Mouse (Mus musculus) stomach, postnatal 0 days (tissue): ENCODE measurements around the gene Klf15. TPM values are rescaled to one million over a fixed set of nuclear protein-coding genes. Genes with fewer than 3 reads are reported as not detected.
A peak's percentile ranks its signal among the peaks of the same experiment; 100 is the strongest.

ENCODE experiments used
- ATAC-seq: fragments of 200-750 bp; cut with Nextera tagmentation; 2 replicates; pipeline ENCODE4 v1.8.0; 2017; ENCODE audit not compliant: low FRiP score, low TSS enrichment
- DNase-seq: peaks from one replicate; pipeline ENCODE4 v3.0.0-alpha.2; 2016; ENCODE audit warnings: low spot score
- H3K27ac ChIP-seq: fragments of 300-500 bp; sonication (generic); replicated peaks from 2 replicates; pipeline ENCODE4 v1.5.1; 2014; ENCODE audit warnings: mild to moderate bottlenecking, control low read depth
- H3K27me3 ChIP-seq: fragments of 300-500 bp; sonication (generic); 2 replicates; pipeline ENCODE4 v1.6.1; 2014; ENCODE audit warnings: low read length; ENCODE audit not compliant: control insufficient read depth, insufficient read depth
- H3K36me3 ChIP-seq: fragments of 300-500 bp; sonication (generic); 2 replicates; pipeline ENCODE4 v1.6.1; 2014; ENCODE audit warnings: low read length, mixed read lengths; ENCODE audit not compliant: control insufficient read depth, insufficient read depth
- H3K4me1 ChIP-seq: fragments of 300-500 bp; sonication (generic); replicated peaks from 2 replicates; pipeline ENCODE4 v1.6.1; 2014; ENCODE audit warnings: antibody characterized with exemption; ENCODE audit not compliant: control insufficient read depth, insufficient read depth
- H3K4me2 ChIP-seq: fragments of 300-500 bp; sonication (generic); replicated peaks from 2 replicates; pipeline ENCODE4 v1.6.1; 2014; ENCODE audit warnings: low read depth, mild to moderate bottlenecking, control low read depth, moderate library complexity
- H3K4me3 ChIP-seq: fragments of 300-500 bp; sonication (generic); 2 replicates; pipeline ENCODE4 v1.5.1; 2014; ENCODE audit warnings: low read depth, low read length, control low read depth
- H3K9ac ChIP-seq: fragments of 300-500 bp; sonication (generic); 2 replicates; pipeline ENCODE4 v1.6.1; 2014; ENCODE audit warnings: mild to moderate bottlenecking, low read length, control low read depth, mixed read lengths
- H3K9me3 ChIP-seq: fragments of 300-500 bp; sonication (generic); 2 replicates; pipeline ENCODE4 v1.6.1; 2016; ENCODE audit warnings: low read length; ENCODE audit not compliant: control insufficient read depth
- CTCF ChIP-seq: IDR thresholded peaks from 2 replicates; pipeline ENCODE4 v1.5.1; 2016; ENCODE audit warnings: antibody characterized with exemption, low read depth, mild to moderate bottlenecking, moderate library complexity
- EP300 ChIP-seq: optimal IDR thresholded peaks from 2 replicates; pipeline ENCODE3; 2016; ENCODE audit warnings: antibody characterized with exemption
- WGBS: fragments of 180-500 bp; shearing (Covaris S2); extraction: QIAGEN DNeasy Blood & Tissue Kit; methylation state at CpG from one replicate; pipeline ENCODE4 v1.1.7; 2014; 5-methylcytosine and 5-hydroxymethylcytosine counted together
- polyA plus RNA-seq: library from polyadenylated mRNA; unstranded; fragments of >200 nt; fragmentation: Nextera tagmentation; extraction: Ambion mirVana; gene quantifications from 2 replicates; pipeline ENCODE4 v1.2.1, GENCODE M21; 2015

The Klf15 gene
- polyA plus RNA-seq, 1 experiment from 2014 or later = 4.1 TPM

GRCm38 (mm10) chr6:90475176-90475853 lies 12.9 kb downstream of the Klf15 start:
- WGBS = 83% methylated on average over 4 of the region's 4 CpGs
- H3K9me3 ChIP-seq = no peaks in the 10 kb centered on the region
- peaks cover 6% of the 10 kb centered on the region for H3K4me1 ChIP-seq
- H3K27me3 ChIP-seq = no peaks in the 10 kb centered on the region
- TF ChIP-seq EP300 (no peak), CTCF (no peak)
- ATAC-seq (no peak), DNase-seq (no peak)
- H3K4me3 ChIP-seq = no peak overlapping the region
- H3K36me3 ChIP-seq = no peaks in the 10 kb centered on the region
- H3K9ac ChIP-seq = no peak overlapping the region
- H3K27ac ChIP-seq = no peak overlapping the region
- H3K4me2 ChIP-seq = no peak overlapping the region

- Histone ChIP-seq H3K9me3 (no peaks in the 10 kb centered on the region), H3K4me3 (no peak overlapping the region), H3K36me3 (no peaks in the 10 kb centered on the region), H3K27me3 (no peaks in the 10 kb centered on the region), H3K9ac (no peak overlapping the region), H3K4me2 (no peak overlapping the region), H3K4me1 (peaks cover 5% of the 10 kb centered on the region), H3K27ac (no peak overlapping the region)
- TF ChIP-seq CTCF (no peak), EP300 (no peak)
- WGBS = 77% methylated on average over 3 of the region's 3 CpGs
- DNase-seq (no peak), ATAC-seq (no peak)
These were observed 13.5 kb downstream of the Klf15 start for GRCm38 (mm10) chr6:90475854-90476212.

GRCm38 (mm10) chr6:90476941-90477518 lies 14.7 kb downstream of the Klf15 start:
- Histone ChIP-seq H3K27ac (no peak overlapping the region), H3K4me3 (no peak overlapping the region), H3K9me3 (no peaks in the 10 kb centered on the region), H3K9ac (no peak overlapping the region), H3K4me2 (no peak overlapping the region), H3K4me1 (no peaks in the 10 kb centered on the region), H3K27me3 (no peaks in the 10 kb centered on the region), H3K36me3 (no peaks in the 10 kb centered on the region)
- WGBS = 44% methylated on average over 14 of the region's 14 CpGs
- no peak for DNase-seq
- peak; percentile 62; the same call in 1 of the 2 replicates for ATAC-seq
- TF ChIP-seq EP300 (no peak), CTCF (no peak)

GRCm38 (mm10) chr6:90484249-90484648 lies 21.9 kb downstream of the Klf15 start:
- TF ChIP-seq EP300 (no peak), CTCF (no peak)
- Histone ChIP-seq H3K4me1 (no peaks in the 10 kb centered on the region), H3K27ac (no peak overlapping the region), H3K4me2 (no peak overlapping the region), H3K27me3 (no peaks in the 10 kb centered on the region), H3K9me3 (no peaks in the 10 kb centered on the region), H3K9ac (no peak overlapping the region), H3K36me3 (no peaks in the 10 kb centered on the region), H3K4me3 (no peak overlapping the region)
- ATAC-seq (no peak), DNase-seq (no peak)
- 61% methylated on average over 3 of the region's 3 CpGs for WGBS

GRCm38 (mm10) chr6:90484876-90485275 lies 22.5 kb downstream of the Klf15 start:
- no peak for TF ChIP-seq CTCF
- no peak for TF ChIP-seq EP300
- H3K4me1 ChIP-seq = no peaks in the 10 kb centered on the region
- H3K4me2 ChIP-seq = no peak overlapping the region
- WGBS = 74% methylated on average over 5 of the region's 5 CpGs
- H3K9ac ChIP-seq = no peak overlapping the region
- H3K4me3 ChIP-seq = no peak overlapping the region
- H3K27me3 ChIP-seq = no peaks in the 10 kb centered on the region
- no peak overlapping the region for H3K27ac ChIP-seq
- ATAC-seq = no peak
- DNase-seq = no peak
- no peaks in the 10 kb centered on the region for H3K36me3 ChIP-seq
- H3K9me3 ChIP-seq = no peaks in the 10 kb centered on the region

- TF ChIP-seq CTCF (no peak), EP300 (no peak)
- Histone ChIP-seq H3K4me2 (no peak within 1 kb of the TSS), H3K9me3 (no peaks in the 10 kb centered on the region), H3K27me3 (no peaks in the 10 kb centered on the region), H3K27ac (no peak within 1 kb of the TSS), H3K36me3 (no peaks in the 10 kb centered on the region), H3K4me3 (no peak within 1 kb of the TSS), H3K9ac (no peak within 1 kb of the TSS), H3K4me1 (no peaks in the 10 kb centered on the region)
- DNase-seq (no peak), ATAC-seq (no peak)
- WGBS = 66% methylated on average over 12 of the region's 12 CpGs
These were observed 24.0 kb downstream of the Klf15 start, which contains the start of gene Aldh1l1 for GRCm38 (mm10) chr6:90486176-90486921. Aldh1l1 (plus strand) TSS chr6:90486427.
